Mouse (Mus musculus) R1 (cell line): ENCODE measurements around the gene Rab3d.

Experiments
- DNase-seq: peaks from one replicate; pipeline ENCODE4 v3.0.0-alpha.2; 2018; ENCODE audit warnings: low read depth, low spot score

The Rab3d gene

DNA sequence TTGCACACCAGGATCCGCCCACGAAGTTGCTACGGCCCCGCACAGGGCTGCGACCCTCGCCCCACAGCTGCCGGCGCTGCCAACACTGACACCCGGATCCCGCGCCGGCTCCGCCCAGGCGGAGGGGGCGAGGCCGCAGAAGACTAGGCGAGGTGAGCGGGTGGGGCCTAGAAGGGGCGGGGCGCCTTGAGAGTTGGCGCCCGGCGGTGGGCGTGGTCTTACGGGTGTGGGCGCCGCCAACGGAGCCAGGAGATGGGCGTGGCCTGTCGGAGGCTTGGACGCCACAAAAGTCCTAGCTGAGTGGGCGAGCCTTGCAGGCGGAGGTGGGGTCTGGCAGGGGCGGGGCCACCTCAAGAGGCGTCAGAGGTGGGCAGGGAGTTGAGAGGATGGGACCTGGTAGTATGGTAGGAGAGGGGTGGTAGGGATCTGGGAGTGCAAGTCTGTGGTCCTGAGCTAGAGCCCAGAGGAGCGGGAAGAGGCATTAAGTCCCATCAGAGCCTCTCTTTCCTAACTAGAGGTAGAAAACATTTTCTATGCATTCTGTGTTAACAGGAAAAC lies at the start of gene Rab3d:
Gene Rab3d (minus strand): TSS at position 158 of the 558 bp plus-strand sequence.
- peak; percentile 98 for DNase-seq

GRCm38 (mm10) chr9:21963417-21963816 lies 45.4 kb upstream of the Rab3d start, which contains the start of gene Epor:
TSS of gene Epor (minus strand) at chr9:21963506.
- DNase-seq, result no peak

GRCm38 (mm10) chr9:21962416-21963059 lies 44.5 kb upstream of the Rab3d start:
- peak; percentile 85 for DNase-seq

GRCm38 (mm10) chr9:21962010-21962409 lies 44.0 kb upstream of the Rab3d start:
- DNase-seq, result no peak

DNA sequence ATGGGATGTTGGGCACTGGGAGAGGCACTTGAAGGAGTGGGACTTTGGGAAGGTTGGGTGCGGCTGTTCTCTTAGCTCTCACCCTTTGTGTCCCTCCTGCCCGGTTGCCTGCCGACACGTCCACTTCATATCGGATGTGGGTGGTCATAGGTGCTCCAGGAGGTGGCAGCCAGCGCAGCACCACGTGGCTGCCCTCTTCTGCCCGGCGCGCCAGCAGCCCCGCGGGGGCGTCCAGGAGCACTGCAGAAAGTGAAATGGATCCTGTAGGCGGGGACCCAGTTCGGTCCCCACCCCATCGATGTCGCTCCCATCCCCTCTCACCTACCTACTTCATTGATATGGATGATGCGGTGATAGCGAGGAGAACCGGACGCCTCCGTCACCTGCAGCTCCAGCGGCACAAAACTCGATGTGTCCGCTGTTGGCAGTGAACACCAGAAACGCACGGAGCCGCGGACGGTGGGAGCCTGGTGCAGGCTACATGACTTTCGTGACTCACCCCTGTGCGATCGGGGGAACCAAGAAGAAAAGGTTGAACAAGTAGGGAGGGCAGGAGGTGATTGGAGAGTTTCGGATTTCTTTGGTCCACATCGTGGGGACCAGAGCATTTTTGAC lies 43.5 kb upstream of the Rab3d start:
- no peak for DNase-seq

- DNase-seq, result no peak
Measured at GRCm38 (mm10) chr9:21960558-21961208, 42.7 kb upstream of the Rab3d start.

GRCm38 (mm10) chr9:21960135-21960534 lies 42.1 kb upstream of the Rab3d start:
- DNase-seq, result no peak

DNA sequence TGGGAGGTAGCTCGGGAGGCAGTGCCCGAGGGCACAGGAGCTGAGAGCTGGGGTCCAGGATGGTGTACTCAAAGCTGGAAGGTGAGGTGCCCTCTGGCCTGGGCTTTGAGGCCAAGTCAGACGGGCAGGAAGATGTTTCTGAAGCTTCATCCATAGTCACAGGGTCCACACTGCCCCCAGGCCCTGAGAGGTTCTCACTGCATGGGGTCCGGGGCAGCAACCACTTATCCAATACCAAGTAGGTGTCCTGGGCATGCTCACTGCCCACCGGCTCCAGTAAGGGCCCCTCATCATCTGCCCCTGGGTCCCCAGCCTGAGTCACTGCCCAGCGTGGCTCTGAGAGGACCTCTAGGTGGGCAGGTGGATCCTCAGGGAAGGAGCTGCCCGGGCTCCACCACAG lies 41.3 kb upstream of the Rab3d start:
- no peak for DNase-seq

DNA sequence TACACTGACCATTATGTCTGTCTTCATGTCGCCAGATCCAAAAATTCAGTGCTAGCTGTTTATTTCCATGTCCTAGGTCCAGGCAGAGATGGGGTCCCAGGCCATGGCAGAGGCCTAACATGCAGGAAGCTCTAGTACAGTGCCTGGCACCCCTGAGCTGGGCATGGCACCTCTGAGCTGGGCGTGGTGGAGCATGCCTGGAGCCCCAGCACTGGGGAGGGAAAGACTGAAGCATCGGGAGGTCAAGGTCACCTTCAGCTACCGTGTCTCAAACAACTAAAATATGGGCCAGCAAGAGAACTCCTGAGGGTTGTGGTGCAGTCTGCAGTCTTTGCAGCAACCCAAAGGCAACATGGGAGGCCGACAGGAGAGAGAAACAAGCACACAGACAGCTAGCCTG lies 40.4 kb upstream of the Rab3d start:
- no peak for DNase-seq

DNA sequence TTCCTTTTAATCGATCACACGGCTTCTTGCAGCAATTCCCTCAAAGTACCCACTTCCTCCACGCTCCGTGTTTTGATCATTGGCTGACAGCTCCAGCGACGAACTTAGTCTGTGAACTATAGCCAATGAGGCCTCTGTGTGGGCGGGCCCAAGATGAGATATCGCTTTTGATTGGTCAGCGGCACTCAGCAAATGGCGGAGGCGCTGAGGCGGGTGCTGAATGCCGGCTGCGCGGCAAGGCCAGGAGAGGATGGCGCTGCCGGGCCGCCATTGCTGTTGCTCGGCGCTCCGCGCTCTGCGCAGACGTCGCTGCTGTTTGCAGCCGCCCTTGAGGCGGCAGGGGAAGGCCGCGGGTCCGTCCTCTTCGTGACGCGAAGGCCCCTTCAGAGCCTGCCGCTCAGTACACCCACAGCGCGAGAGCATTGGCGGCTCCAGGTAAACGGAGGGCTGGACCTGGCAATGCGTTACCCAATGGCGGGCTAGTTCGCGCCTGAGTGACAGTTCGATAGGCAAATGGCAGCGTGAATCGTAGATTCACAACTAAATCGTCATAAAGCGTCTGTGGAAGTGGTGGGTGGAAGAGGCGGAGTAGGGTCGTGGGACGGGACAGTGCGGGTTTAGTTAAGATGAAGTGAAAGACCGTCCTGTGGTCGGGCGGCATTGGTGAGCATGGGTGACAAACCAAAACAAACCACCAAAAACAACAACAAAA lies 37.7 kb upstream of the Rab3d start, which contains the start of gene Swsap1:
Gene Swsap1 (plus strand): TSS at position 186 of the 712 bp plus-strand sequence.
- peak; percentile 100 for DNase-seq

GRCm38 (mm10) chr9:21955225-21955569 lies 37.2 kb upstream of the Rab3d start:
- DNase-seq, result no peak

DNA sequence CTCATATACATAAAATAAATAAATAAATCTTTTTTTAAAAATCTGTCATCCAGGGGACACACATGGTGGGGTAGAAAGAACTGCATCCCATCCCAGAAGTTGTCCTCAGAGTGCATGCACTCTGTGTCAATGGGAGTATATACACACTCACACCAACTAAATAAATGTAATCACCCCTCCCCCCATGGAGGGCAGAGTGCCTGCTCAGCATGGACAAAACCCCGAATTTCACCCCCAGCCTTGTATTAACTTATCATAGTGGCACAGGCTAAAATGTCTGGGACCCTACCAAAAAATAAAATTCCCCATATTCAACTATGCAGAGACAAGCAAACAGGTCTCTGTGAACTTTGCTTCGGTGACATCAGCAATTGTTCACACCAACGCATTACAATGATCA lies 36.6 kb upstream of the Rab3d start:
- no peak for DNase-seq

- peak; percentile 61 for DNase-seq
Measured at GRCm38 (mm10) chr9:21953600-21953999, 35.6 kb upstream of the Rab3d start.

GRCm38 (mm10) chr9:21951977-21952376 lies 34.0 kb upstream of the Rab3d start:
- peak; percentile 72 for DNase-seq

- DNase-seq, result peak; percentile 63
Measured at GRCm38 (mm10) chr9:21950322-21950721, 32.3 kb upstream of the Rab3d start.

- DNase-seq, result no peak
Measured at GRCm38 (mm10) chr9:21948790-21949189, 30.8 kb upstream of the Rab3d start.

DNA sequence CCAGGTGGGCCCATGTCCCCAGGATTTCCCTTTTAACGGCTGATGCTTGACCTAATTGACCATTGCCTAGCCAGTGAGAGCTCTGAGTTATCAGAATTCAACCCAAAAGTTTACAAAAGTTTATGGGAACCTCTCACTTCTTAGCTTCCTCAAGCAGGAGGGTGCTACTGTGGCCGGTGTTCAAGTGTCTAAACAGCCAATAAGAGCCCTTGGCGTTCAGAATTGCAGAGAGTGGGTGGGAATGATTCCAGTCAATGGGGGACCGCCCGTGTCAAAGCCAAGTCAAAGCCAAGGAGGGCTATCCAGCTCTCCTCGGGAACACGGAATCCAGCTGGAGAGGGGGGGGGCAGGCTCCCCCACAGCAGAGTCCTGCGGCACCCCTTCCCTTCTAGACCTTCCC lies 30.2 kb upstream of the Rab3d start:
- no peak for DNase-seq

GRCm38 (mm10) chr9:21947540-21948130 lies 29.6 kb upstream of the Rab3d start:
- DNase-seq, result no peak

GRCm38 (mm10) chr9:21944267-21944666 lies 26.3 kb upstream of the Rab3d start:
- DNase-seq, result peak; percentile 85

- peak; percentile 76 for DNase-seq
Measured at GRCm38 (mm10) chr9:21943638-21944037, 25.6 kb upstream of the Rab3d start.

GRCm38 (mm10) chr9:21943046-21943445 lies 25.1 kb upstream of the Rab3d start:
- DNase-seq, result no peak
